Mouse (Mus musculus): Measurements from ENCODE around the gene Gnat2. TPM values are rescaled to one million over a fixed set of nuclear protein-coding genes. Genes with fewer than 3 reads are reported as not detected.

Gnat2 gene
- polyA plus RNA-seq (2015; fragmentation: Illumina TruSeq; extraction: RNeasy Lipid Tissue Mini Kit (QIAGEN cat#74804); ENCODE audit: insufficient read depth, low replicate concordance), result 0.50 TPM

DNA sequence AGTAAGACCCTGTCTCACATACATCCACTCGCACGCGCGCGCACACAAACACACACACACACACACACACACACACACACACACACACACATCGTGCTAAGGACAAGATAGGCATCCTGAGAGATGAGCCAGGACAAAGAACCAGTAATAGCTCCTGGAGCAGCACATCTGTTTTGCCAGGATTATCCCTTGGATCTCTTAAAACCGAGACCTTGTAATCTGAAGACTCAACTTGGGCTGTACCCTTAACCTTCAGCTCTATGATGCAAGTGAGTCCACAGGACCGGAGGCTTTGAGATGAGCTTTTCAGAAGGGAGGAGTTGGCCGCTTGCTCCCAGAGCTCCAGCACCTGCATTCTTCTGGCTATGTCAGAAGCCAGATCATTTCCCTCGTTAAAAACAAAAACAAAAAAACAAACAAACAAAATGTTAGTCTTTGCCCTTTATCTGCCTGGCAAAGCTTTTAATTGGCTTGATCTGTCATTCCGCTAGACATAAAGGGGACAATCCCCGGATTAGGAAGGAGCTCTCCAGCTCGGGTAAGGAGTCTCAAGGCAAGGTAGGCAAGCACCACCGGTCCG is at the start of gene Gnat2:
Gene Gnat2 (plus strand): TSS at position 254 of the 580 bp plus-strand sequence.

GRCm38 (mm10) chr3:108044394-108045140 is 48.0 kb upstream of the Gnat2 start, which contains the start of gene Gstm4:
Gstm4 (minus strand) TSS chr3:108044894.

DNA sequence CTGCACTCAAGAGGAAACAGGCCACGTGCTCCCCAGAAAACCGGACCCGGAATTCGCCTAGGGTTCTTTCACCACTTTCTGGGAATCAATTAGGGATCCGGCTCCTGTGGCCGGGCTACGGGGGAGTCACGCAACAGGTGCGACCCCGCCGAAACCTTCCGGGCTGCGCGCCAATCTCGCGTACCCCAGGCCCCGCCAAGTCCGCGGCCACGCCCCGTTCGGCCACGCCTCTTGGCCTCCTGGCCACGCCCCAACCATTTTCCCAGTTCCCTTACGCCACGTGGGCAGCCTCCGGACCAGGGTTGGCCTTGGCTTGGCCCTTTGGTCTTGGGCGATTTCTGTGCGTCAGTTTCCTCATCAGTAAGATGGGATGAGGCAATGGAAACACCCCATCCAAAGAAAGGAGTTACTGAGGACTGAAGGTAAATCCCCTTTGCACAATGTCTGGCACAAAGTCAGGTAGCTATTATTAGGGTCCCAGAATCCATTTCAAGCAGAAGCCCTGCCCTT is 6.1 kb upstream of the Gnat2 start, which contains the start of gene Ampd2:
Gene Ampd2 (minus strand): TSS at position 182 of the 510 bp plus-strand sequence.

GRCm38 (mm10) chr3:108145534-108146445 is 53.2 kb downstream of the Gnat2 start, which contains the start of gene Gnai3:
Gnai3 (minus strand) TSS chr3:108146146.

Other genes with a start within 250 kb of the Gnat2 start
- gene Eps8l3, start 215.6 kb upstream of the Gnat2 start, polyA plus RNA-seq (2015; fragmentation: Illumina TruSeq; extraction: RNeasy Lipid Tissue Mini Kit (QIAGEN cat#74804); ENCODE audit: insufficient read depth, low replicate concordance), result not detected
- 15.1 TPM for gene Gstm5, start 197.0 kb upstream of the Gnat2 start, polyA plus RNA-seq (2015; fragmentation: Illumina TruSeq; extraction: RNeasy Lipid Tissue Mini Kit (QIAGEN cat#74804); ENCODE audit: insufficient read depth, low replicate concordance)
- gene Gstm7, start 161.0 kb upstream of the Gnat2 start, polyA plus RNA-seq (2015; fragmentation: Illumina TruSeq; extraction: RNeasy Lipid Tissue Mini Kit (QIAGEN cat#74804); ENCODE audit: insufficient read depth, low replicate concordance), result 1.4 TPM
- not detected for gene Gstm6, start 149.0 kb upstream of the Gnat2 start, polyA plus RNA-seq (2015; fragmentation: Illumina TruSeq; extraction: RNeasy Lipid Tissue Mini Kit (QIAGEN cat#74804); ENCODE audit: insufficient read depth, low replicate concordance)
- gene Gstm3, start 123.5 kb upstream of the Gnat2 start, polyA plus RNA-seq (2015; fragmentation: Illumina TruSeq; extraction: RNeasy Lipid Tissue Mini Kit (QIAGEN cat#74804); ENCODE audit: insufficient read depth, low replicate concordance), result not detected
- 30.0 TPM for gene Gstm2, start 106.3 kb upstream of the Gnat2 start, polyA plus RNA-seq (2015; fragmentation: Illumina TruSeq; extraction: RNeasy Lipid Tissue Mini Kit (QIAGEN cat#74804); ENCODE audit: insufficient read depth, low replicate concordance)
- 42.2 TPM for gene Gstm1, start 74.8 kb upstream of the Gnat2 start, polyA plus RNA-seq (2015; fragmentation: Illumina TruSeq; extraction: RNeasy Lipid Tissue Mini Kit (QIAGEN cat#74804); ENCODE audit: insufficient read depth, low replicate concordance)
- gene Gstm4, start 47.9 kb upstream of the Gnat2 start, polyA plus RNA-seq (2015; fragmentation: Illumina TruSeq; extraction: RNeasy Lipid Tissue Mini Kit (QIAGEN cat#74804); ENCODE audit: insufficient read depth, low replicate concordance), result 9.6 TPM
- gene Ampd2, start 6.1 kb upstream of the Gnat2 start, polyA plus RNA-seq (2015; fragmentation: Illumina TruSeq; extraction: RNeasy Lipid Tissue Mini Kit (QIAGEN cat#74804); ENCODE audit: insufficient read depth, low replicate concordance), result 17.9 TPM
- 146 TPM for gene Gnai3, start 53.4 kb downstream of the Gnat2 start, polyA plus RNA-seq (2015; fragmentation: Illumina TruSeq; extraction: RNeasy Lipid Tissue Mini Kit (QIAGEN cat#74804); ENCODE audit: insufficient read depth, low replicate concordance)
- 0.10 TPM for gene Gpr61, start 62.1 kb downstream of the Gnat2 start, polyA plus RNA-seq (2015; fragmentation: Illumina TruSeq; extraction: RNeasy Lipid Tissue Mini Kit (QIAGEN cat#74804); ENCODE audit: insufficient read depth, low replicate concordance)
- 4.1 TPM for gene Amigo1, start 93.5 kb downstream of the Gnat2 start, polyA plus RNA-seq (2015; fragmentation: Illumina TruSeq; extraction: RNeasy Lipid Tissue Mini Kit (QIAGEN cat#74804); ENCODE audit: insufficient read depth, low replicate concordance)
- 34.1 TPM for gene Cyb561d1, start 108.4 kb downstream of the Gnat2 start, polyA plus RNA-seq (2015; fragmentation: Illumina TruSeq; extraction: RNeasy Lipid Tissue Mini Kit (QIAGEN cat#74804); ENCODE audit: insufficient read depth, low replicate concordance)
- gene Atxn7l2, start 118.1 kb downstream of the Gnat2 start, polyA plus RNA-seq (2015; fragmentation: Illumina TruSeq; extraction: RNeasy Lipid Tissue Mini Kit (QIAGEN cat#74804); ENCODE audit: insufficient read depth, low replicate concordance), result 4.4 TPM
- 0.10 TPM for gene Sypl2, start 133.9 kb downstream of the Gnat2 start, polyA plus RNA-seq (2015; fragmentation: Illumina TruSeq; extraction: RNeasy Lipid Tissue Mini Kit (QIAGEN cat#74804); ENCODE audit: insufficient read depth, low replicate concordance)
- gene Psma5, start 164.1 kb downstream of the Gnat2 start, polyA plus RNA-seq (2015; fragmentation: Illumina TruSeq; extraction: RNeasy Lipid Tissue Mini Kit (QIAGEN cat#74804); ENCODE audit: insufficient read depth, low replicate concordance), result 133 TPM
- gene Sort1, start 191.3 kb downstream of the Gnat2 start, polyA plus RNA-seq (2015; fragmentation: Illumina TruSeq; extraction: RNeasy Lipid Tissue Mini Kit (QIAGEN cat#74804); ENCODE audit: insufficient read depth, low replicate concordance), result 16.0 TPM

All from spleen, adult 10 weeks (tissue).